Mouse (Mus musculus) lung, postnatal 0 days (tissue): ENCODE measurements at regions not wholly inside any gene's neighbourhood (a gene's known extent, or its start where the extent isn't known, plus 50 kb on each side); places are given as distances from the start of the nearest gene placed in this dataset.

Source experiments
- CTCF ChIP-seq: IDR thresholded peaks from 2 replicates; pipeline ENCODE4 v1.5.1; 2016; ENCODE audit warnings: antibody characterized with exemption, mild to moderate bottlenecking
- EP300 ChIP-seq: IDR thresholded peaks from 2 replicates; pipeline ENCODE4 v1.6.1; 2016; ENCODE audit warnings: antibody characterized with exemption, mild to moderate bottlenecking, control low read depth

GRCm38 (mm10) chr7:74143236-74143635 is 129.7 kb upstream of the St8sia2 start:
- TF ChIP-seq CTCF (no peak), EP300 (no peak)
